Mouse (Mus musculus) forebrain, embryonic 14.5 days (tissue): ENCODE results near the gene Sestd1. TPM values are rescaled to one million over a fixed set of nuclear protein-coding genes. Genes with fewer than 3 reads are reported as not detected.

Experiments
- ATAC-seq: fragments of 200-750 bp; cut with Nextera tagmentation; 2 replicates; pipeline ENCODE4 v1.8.0; 2017; ENCODE audit warnings: mild to moderate bottlenecking, moderate library complexity
- DNase-seq: peaks from one replicate; pipeline ENCODE4 v3.0.0-alpha.2; 2015; ENCODE audit warnings: low spot score
- H3K27ac ChIP-seq: fragments of 300-500 bp; sonication (generic); 2 replicates; pipeline ENCODE4 v1.5.1; 2014; ENCODE audit warnings: low read depth, mild to moderate bottlenecking, control low read depth, low read length, moderate library complexity
- H3K27me3 ChIP-seq: fragments of 300-500 bp; sonication (generic); replicated peaks from 2 replicates; pipeline ENCODE4 v1.6.1; 2014; ENCODE audit warnings: low read length, control low read depth, mixed read lengths; ENCODE audit not compliant: control insufficient read depth, insufficient read depth
- H3K36me3 ChIP-seq: fragments of 300-500 bp; sonication (generic); 2 replicates; pipeline ENCODE4 v1.6.1; 2014; ENCODE audit warnings: low read length, control low read depth; ENCODE audit not compliant: control insufficient read depth, insufficient read depth
- H3K4me1 ChIP-seq: fragments of 300-500 bp; sonication (generic); 2 replicates; pipeline ENCODE4 v1.6.1; 2014; ENCODE audit warnings: antibody characterized with exemption, low read length, control low read depth; ENCODE audit not compliant: control insufficient read depth, insufficient read depth
- H3K4me2 ChIP-seq: fragments of 300-500 bp; sonication (generic); 2 replicates; pipeline ENCODE4 v1.6.1; 2014; ENCODE audit warnings: mild to moderate bottlenecking, control low read depth, low read length
- H3K4me3 ChIP-seq: fragments of 300-500 bp; sonication (generic); 2 replicates; pipeline ENCODE4 v1.5.1; 2014; ENCODE audit warnings: low read depth, low read length, control low read depth
- H3K9ac ChIP-seq: fragments of 300-500 bp; sonication (generic); 2 replicates; pipeline ENCODE4 v1.6.1; 2014; ENCODE audit warnings: mild to moderate bottlenecking, low read length, control low read depth, moderate library complexity
- H3K9me3 ChIP-seq: fragments of 300-500 bp; sonication (generic); replicated peaks from 2 replicates; pipeline ENCODE4 v1.6.1; 2016; ENCODE audit warnings: low read length, control low read depth, mixed read lengths; ENCODE audit not compliant: control insufficient read depth
- WGBS: fragments of 180-500 bp; shearing (Covaris S2); extraction: QIAGEN DNeasy Blood & Tissue Kit; methylation state at CpG from one replicate; pipeline ENCODE4 v1.1.7; 2014; 5-methylcytosine and 5-hydroxymethylcytosine counted together
- polyA plus RNA-seq: library from polyadenylated mRNA; unstranded; fragments of >200 nt; fragmentation: Nextera tagmentation; extraction: Ambion mirVana; gene quantifications from 2 replicates; pipeline ENCODE4 v1.2.1, GENCODE M21; 2014

The Sestd1 gene
- polyA plus RNA-seq, 1 experiment from 2014 or later, result 32.3 TPM

- H3K4me1 ChIP-seq, result peaks cover 9% of the 10 kb centered on the region
- no peak for DNase-seq
- no peaks in the 10 kb centered on the region for H3K9me3 ChIP-seq
- no peak overlapping the region for H3K4me2 ChIP-seq
- no peaks in the 10 kb centered on the region for H3K27me3 ChIP-seq
- no peak overlapping the region for H3K9ac ChIP-seq
- H3K36me3 ChIP-seq, result peaks cover 16% of the 10 kb centered on the region
- 90% methylated on average over 10 of the region's 10 CpGs for WGBS
- ATAC-seq, result no peak
- H3K4me3 ChIP-seq, result no peak overlapping the region
- no peak overlapping the region for H3K27ac ChIP-seq
These were observed 33.1 kb downstream of the Sestd1 start for GRCm38 (mm10) chr2:77247200-77247830.

- Histone ChIP-seq H3K9me3 (no peaks in the 10 kb centered on the region), H3K27me3 (no peaks in the 10 kb centered on the region), H3K9ac (no peak overlapping the region), H3K27ac (no peak overlapping the region), H3K36me3 (peaks cover 18% of the 10 kb centered on the region), H3K4me2 (no peak overlapping the region), H3K4me3 (no peak overlapping the region), H3K4me1 (peaks cover 9% of the 10 kb centered on the region)
- DNase-seq (no peak), ATAC-seq (no peak)
- 71% methylated on average over 3 of the region's 3 CpGs for WGBS
These were observed 34.6 kb downstream of the Sestd1 start for GRCm38 (mm10) chr2:77245806-77246205.

GRCm38 (mm10) chr2:77242248-77242647, 38.1 kb downstream of the Sestd1 start:
- no peak overlapping the region for H3K4me2 ChIP-seq
- WGBS, result 96% methylated on average over 6 of the region's 6 CpGs
- H3K27ac ChIP-seq, result no peak overlapping the region
- H3K9me3 ChIP-seq, result no peaks in the 10 kb centered on the region
- H3K36me3 ChIP-seq, result peaks cover 46% of the 10 kb centered on the region
- ATAC-seq, result no peak
- no peak for DNase-seq
- peaks cover 4% of the 10 kb centered on the region for H3K4me1 ChIP-seq
- no peak overlapping the region for H3K4me3 ChIP-seq
- no peak overlapping the region for H3K9ac ChIP-seq
- no peaks in the 10 kb centered on the region for H3K27me3 ChIP-seq

- peaks cover 64% of the 10 kb centered on the region for H3K36me3 ChIP-seq
- WGBS, result 94% methylated on average over 3 of the region's 3 CpGs
These were observed 41.8 kb downstream of the Sestd1 start for GRCm38 (mm10) chr2:77238607-77239006.

GRCm38 (mm10) chr2:77238046-77238445, 42.3 kb downstream of the Sestd1 start:
- no peak overlapping the region for H3K4me2 ChIP-seq
- H3K36me3 ChIP-seq, result peaks cover 65% of the 10 kb centered on the region
- no peaks in the 10 kb centered on the region for H3K27me3 ChIP-seq
- no peak overlapping the region for H3K9ac ChIP-seq
- no peaks in the 10 kb centered on the region for H3K9me3 ChIP-seq
- 73% methylated on average over 3 of the region's 3 CpGs for WGBS
- ATAC-seq, result no peak
- no peak for DNase-seq
- H3K4me3 ChIP-seq, result no peak overlapping the region
- no peaks in the 10 kb centered on the region for H3K4me1 ChIP-seq
- H3K27ac ChIP-seq, result no peak overlapping the region

More at GRCm38 (mm10) chr2:77238607-77239006, 41.8 kb downstream of the Sestd1 start:
- ATAC-seq (no peak), DNase-seq (no peak)
- Histone ChIP-seq H3K27ac (no peak overlapping the region), H3K4me1 (no peaks in the 10 kb centered on the region), H3K9ac (no peak overlapping the region), H3K4me2 (no peak overlapping the region), H3K4me3 (no peak overlapping the region), H3K9me3 (no peaks in the 10 kb centered on the region), H3K27me3 (no peaks in the 10 kb centered on the region)

- H3K36me3 ChIP-seq, result peaks cover 77% of the 10 kb centered on the region
- 89% methylated on average over 4 of the region's 4 CpGs for WGBS
- DNase-seq, result no peak
These were observed 43.5 kb downstream of the Sestd1 start for GRCm38 (mm10) chr2:77236860-77237259.

GRCm38 (mm10) chr2:77235896-77236295, 44.5 kb downstream of the Sestd1 start:
- Histone ChIP-seq H3K4me2 (no peak overlapping the region), H3K9ac (no peak overlapping the region), H3K27me3 (no peaks in the 10 kb centered on the region), H3K9me3 (no peaks in the 10 kb centered on the region), H3K4me3 (no peak overlapping the region), H3K36me3 (peaks cover 79% of the 10 kb centered on the region), H3K4me1 (no peaks in the 10 kb centered on the region), H3K27ac (no peak overlapping the region)
- 61% methylated on average over 4 of the region's 4 CpGs for WGBS
- 0 out of 2 replicates have a peak, but pooled peaks have one; percentile 15 for ATAC-seq
- peak; percentile 14 for DNase-seq

More at GRCm38 (mm10) chr2:77236860-77237259, 43.5 kb downstream of the Sestd1 start:
- Histone ChIP-seq H3K4me1 (no peaks in the 10 kb centered on the region), H3K9ac (no peak overlapping the region), H3K4me2 (no peak overlapping the region), H3K27me3 (no peaks in the 10 kb centered on the region), H3K27ac (no peak overlapping the region), H3K4me3 (no peak overlapping the region), H3K9me3 (no peaks in the 10 kb centered on the region)
- no peak for ATAC-seq

- H3K9ac ChIP-seq, result no peak overlapping the region
- DNase-seq (no peak), ATAC-seq (no peak)
- no peak overlapping the region for H3K4me3 ChIP-seq
- no peaks in the 10 kb centered on the region for H3K27me3 ChIP-seq
- no peaks in the 10 kb centered on the region for H3K9me3 ChIP-seq
- WGBS, result 94% methylated on average over 2 of the region's 2 CpGs
- no peaks in the 10 kb centered on the region for H3K4me1 ChIP-seq
- no peak overlapping the region for H3K4me2 ChIP-seq
- peaks cover 57% of the 10 kb centered on the region for H3K36me3 ChIP-seq
- H3K27ac ChIP-seq, result no peak overlapping the region
These were observed 47.8 kb downstream of the Sestd1 start for GRCm38 (mm10) chr2:77232604-77233003.

- no peaks in the 10 kb centered on the region for H3K4me1 ChIP-seq
- no peaks in the 10 kb centered on the region for H3K9me3 ChIP-seq
- 78% methylated on average over 2 of the region's 2 CpGs for WGBS
- DNase-seq (peak; percentile 37), ATAC-seq (peak; percentile 40; the same call in 1 of the 2 replicates)
- no peak overlapping the region for H3K4me2 ChIP-seq
- no peak overlapping the region for H3K27ac ChIP-seq
- H3K9ac ChIP-seq, result no peak overlapping the region
- no peak overlapping the region for H3K4me3 ChIP-seq
- H3K36me3 ChIP-seq, result peaks cover 22% of the 10 kb centered on the region
- H3K27me3 ChIP-seq, result no peaks in the 10 kb centered on the region
These were observed 59.4 kb downstream of the Sestd1 start for GRCm38 (mm10) chr2:77220960-77221359.
